Mouse (Mus musculus) brain, embryonic 14.5 days (tissue): ENCODE measurements around the gene Egfl8. TPM values are rescaled to one million over a fixed set of nuclear protein-coding genes. Genes with fewer than 3 reads are reported as not detected.

Source experiments
- DNase-seq: peaks from one replicate; pipeline ENCODE4 v3.0.0-alpha.2; 2011; ENCODE audit warnings: low read depth
- CTCF ChIP-seq: fragments of 200-500 bp; IDR thresholded peaks from 2 replicates; pipeline ENCODE4 v1.5.1; 2012; ENCODE audit warnings: inconsistent platforms, mild to moderate bottlenecking, moderate library complexity, borderline replicate concordance; ENCODE audit not compliant: insufficient read depth, insufficient read length; ENCODE audit errors: extremely low read depth
- POLR2A ChIP-seq: fragments of 200-500 bp; IDR thresholded peaks from 2 replicates; pipeline ENCODE4 v1.6.1; 2012; ENCODE audit warnings: mild to moderate bottlenecking, inconsistent platforms, borderline replicate concordance; ENCODE audit not compliant: poor library complexity, insufficient read depth, insufficient read length, severe bottlenecking; ENCODE audit errors: extremely low read depth
- polyA plus RNA-seq: library from polyadenylated mRNA; depleted of rRNA; stranded (reverse); fragments of >200 nt; gene quantifications from 2 replicates; pipeline ENCODE4 v1.2.3, GENCODE M21; 2012

Gene Egfl8
- polyA plus RNA-seq, 1 experiment: 10.3 TPM

DNA sequence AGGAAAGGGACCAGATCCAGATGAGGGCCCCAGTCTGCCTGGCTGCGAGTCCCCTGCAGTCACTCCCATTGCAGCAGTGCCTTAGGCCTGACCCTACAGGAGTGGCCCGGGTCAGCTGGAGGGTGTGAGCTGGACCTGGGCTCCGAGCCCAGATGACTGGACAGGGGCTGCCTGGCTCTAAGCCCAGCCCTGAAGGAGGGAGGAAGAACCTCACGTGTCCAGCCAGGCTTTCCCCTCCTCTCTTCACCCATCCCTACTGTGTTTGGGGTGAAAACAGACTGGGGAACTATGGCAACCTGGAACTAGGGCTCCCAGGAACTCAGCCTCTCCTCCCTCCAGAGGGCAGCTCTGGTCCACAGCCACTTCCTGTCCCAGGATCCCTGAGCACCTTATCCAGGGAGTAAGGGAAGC, 39.8 kb upstream of the Egfl8 start:
- peak; percentile 57 for DNase-seq
- TF ChIP-seq CTCF (no peak), POLR2A (no peak)

DNA sequence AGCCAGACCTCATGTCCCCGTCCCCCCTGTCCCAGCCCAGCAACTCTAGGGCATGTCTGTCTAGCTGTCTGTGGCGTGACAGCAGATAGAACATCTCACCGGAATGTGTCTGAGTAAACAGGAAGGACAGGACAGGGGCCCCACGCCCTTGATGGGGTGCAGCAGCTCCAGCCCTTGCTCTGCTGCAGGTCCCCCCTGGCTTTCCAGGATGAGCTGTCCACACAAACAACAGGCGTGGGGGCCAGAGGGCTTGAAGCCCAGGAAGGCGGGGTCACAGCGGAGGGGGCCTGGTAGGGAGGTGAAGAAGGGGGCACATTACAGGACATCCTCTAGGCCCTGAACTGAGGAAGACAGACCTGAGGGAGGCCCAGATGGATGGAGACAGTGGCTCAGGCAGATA, 39.4 kb upstream of the Egfl8 start:
- no peak for DNase-seq
- no peak for TF ChIP-seq POLR2A

DNA sequence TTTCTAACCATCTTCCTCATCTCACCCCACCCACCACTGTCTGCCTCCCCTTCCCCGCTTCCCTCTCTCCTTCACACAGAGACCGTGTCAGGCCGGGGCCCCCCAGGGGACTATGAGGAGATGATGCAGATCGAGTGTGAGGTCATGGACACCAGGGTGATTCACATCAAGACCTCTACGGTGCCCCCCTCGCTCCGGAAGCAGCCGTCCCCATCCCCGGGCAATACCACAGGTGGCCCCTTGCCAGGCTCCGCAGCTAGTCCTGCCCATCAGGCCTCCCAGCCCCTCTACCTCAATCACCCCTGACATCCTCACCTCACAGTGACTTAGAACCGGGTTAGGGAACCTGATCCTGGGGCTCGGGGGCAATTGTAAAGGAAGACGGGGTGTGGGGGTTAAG, 38.6 kb upstream of the Egfl8 start:
- DNase-seq: no peak
- no peak for TF ChIP-seq CTCF
- no peak for TF ChIP-seq POLR2A

DNA sequence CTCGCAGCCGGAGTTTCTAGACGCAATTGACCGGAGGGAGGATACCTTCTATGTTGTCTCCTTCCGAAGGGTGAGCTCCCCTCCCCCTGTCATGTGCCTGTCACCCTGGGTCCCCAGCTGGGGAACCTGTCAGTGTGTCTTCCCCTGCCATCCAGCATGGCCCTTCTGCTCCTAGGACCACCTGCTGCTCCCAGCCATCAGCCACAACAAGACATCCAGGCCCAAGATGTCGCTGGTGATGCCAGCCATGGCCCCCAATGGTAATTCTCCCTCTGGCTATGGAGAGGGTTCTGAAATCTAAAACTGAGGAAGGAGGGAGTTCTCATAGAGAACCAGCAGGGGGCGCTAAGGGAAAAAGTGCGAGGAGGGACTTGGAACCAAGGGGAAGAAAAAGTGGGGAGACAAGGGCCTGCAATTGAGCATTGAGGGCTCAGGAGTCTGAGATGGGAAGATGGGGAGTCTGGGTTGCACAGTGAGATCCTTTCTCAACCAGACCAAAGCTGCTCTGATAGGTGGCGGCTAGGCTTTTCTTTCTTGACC, 38.0 kb upstream of the Egfl8 start:
- peak; percentile 69 for DNase-seq
- TF ChIP-seq CTCF: peak; percentile 80
- no peak for TF ChIP-seq POLR2A

DNA sequence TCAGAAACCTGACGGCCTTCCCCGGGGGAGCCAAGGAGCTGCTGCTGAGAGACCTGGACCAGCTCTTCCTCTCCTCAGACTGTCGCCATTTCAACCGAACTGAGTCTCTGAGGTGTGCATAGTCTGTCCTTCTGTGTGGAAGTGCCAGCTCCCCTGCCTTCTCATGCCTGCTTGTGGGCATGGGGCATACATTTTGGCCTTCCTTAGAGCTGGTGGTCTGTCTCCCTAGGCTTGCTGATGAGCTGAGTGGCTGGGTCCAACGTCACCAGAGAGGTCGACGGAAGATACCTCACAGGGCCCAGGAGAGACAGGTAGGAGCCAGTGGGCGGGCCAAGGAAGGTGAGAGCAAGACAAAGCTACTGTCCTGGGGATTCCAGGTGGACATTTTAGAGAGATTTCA, 37.2 kb upstream of the Egfl8 start:
- no peak for DNase-seq

DNA sequence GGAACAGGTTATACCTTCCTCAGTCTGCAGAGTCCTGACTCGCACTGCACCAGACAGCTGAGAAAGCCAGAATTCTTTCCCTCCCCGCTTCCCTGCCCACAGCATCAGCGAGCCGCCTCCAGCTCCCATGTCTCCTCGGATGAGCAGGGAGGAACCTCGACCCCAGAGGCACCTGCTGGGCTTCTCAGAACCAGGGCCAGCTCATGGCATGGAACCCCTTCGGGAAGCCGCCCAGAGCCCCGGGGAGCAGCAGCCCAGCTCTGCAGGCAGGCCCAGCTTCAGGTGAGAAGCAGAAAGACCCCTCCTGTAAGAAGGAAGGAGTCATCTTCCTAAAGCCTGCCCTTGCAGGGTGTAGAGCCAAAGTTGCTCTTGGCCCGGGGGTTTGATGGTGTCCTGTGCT, 36.8 kb upstream of the Egfl8 start:
- TF ChIP-seq CTCF (no peak), POLR2A (no peak)
- DNase-seq: no peak

More for the DNA sequence above, 37.2 kb upstream of the Egfl8 start:
- TF ChIP-seq POLR2A (no peak), CTCF (no peak)

DNA sequence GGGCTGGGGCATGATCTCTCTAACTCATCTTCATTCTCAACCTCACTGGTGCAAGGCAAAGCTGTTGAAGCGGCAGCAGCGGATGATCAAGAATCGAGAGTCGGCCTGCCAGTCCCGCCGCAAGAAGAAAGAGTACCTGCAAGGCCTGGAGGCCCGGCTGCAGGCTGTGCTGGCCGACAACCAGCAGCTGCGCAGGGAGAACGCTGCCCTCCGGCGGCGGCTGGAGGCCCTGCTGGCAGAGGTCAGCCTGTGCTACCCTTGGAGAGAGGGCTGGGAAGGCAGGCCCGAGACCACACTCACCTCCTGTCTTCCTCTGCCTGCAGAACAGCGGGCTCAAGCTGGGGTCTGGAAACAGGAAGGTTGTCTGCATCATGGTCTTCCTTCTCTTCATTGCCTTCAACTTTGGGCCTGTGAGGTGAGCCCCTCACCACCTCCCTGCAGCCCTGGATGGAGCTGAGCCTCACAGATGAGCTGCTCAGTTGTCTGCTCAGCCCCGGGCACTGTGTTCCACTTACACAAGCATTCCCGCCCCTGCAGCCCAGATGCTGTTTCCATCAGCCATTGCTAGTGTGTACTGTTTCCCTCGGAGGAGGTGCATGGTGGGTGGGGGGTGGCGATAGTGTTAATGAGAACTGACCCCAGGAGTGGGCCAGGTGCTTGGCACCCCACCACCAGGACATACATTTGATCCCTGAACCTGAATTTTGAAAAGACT, 35.9 kb upstream of the Egfl8 start:
- no peak for DNase-seq

DNA sequence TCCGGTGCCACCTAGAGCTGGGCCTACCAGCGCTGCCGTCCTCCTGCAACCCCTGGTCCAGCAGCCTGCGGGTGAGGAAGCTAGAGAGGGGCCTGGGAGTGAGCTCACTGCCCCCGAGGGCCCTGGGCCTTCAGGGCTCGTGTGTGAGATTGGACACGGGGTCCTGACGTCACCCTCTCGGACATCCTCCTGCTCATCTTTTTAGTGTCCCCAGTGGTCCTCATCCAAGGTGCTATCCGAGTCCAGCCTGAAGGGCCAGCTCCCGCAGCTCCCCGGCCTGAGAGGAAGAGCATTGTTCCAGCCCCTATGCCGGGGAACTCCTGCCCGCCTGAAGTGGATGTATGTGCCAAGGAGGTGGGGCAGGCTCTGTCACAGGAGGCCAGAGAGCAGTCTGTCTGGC, 35.0 kb upstream of the Egfl8 start:
- DNase-seq: no peak
- TF ChIP-seq POLR2A: no peak
- TF ChIP-seq CTCF: no peak

More for the DNA sequence above, 35.9 kb upstream of the Egfl8 start:
- TF ChIP-seq CTCF: peak; percentile 53
- TF ChIP-seq POLR2A: no peak

DNA sequence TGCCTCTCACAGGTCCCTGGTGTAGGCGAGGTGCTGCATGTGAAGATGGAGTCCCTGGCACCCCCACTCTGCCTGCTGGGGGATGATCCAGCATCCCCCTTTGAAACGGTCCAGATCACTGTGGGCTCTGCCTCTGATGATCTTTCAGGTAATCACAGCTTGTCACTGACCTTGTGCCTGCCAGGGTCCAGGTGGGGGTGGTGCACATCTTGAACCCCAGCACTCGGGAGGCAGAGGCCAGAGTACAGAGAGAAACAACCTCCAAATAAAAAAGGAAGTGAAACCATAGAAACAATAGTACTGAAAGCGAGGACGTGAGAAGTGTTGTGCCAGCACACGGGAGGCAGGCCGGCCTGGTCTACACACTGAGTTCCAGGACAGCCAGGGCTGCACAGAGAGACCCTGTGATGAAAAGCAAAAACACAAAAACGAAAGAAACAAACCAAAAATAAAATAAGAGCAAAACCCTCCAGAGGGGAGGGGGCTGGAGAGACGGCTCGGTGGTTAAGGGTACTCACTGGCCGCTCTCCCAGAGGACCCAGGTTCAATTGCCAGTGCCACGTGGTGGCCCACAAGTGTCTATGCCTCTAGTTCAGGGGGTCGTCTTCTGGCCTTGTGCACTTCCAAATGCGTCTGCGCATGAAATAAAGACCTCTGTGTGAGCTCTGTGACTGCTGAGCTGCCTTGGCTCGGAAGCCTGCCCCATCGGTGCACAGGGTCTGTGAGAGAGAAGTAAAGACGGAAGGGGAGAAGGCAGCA, 33.5 kb upstream of the Egfl8 start:
- TF ChIP-seq POLR2A (no peak), CTCF (no peak)
- DNase-seq: no peak

DNA sequence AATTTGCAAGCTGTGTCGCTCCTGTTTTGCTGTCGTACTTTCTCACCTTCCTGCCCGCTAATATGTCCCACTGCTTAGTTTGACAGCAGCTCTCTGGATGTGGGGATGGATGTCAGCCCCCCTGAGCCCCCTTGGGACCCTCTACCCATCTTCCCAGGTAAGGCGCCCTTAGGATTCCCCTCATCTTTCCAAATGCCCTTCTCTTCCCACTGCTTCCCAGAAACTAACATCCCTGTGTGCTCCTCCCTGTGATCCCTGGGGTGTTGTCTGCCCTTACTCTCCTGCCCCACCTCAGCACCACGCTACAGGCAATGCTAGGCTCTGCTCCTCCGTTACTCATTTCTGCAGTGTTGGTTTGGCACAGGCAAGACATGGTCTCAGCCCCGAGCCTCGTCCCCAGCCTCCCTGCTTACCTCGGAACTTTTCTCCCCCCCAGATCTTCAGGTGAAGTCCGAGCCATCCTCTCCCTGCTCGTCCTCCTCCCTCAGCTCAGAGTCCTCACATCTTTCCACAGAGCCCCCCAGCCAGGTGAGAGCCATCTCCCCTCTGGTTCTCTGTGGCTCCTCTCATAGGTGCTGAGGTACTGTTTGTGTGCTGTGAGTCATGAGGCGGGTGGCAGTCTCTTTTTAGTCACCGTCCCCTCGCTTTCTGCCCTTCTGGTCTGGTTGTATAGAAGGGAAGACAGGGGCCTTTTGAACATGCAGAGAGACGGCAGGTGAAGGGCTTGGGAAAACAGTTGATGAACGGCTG, 32.5 kb upstream of the Egfl8 start:
- DNase-seq: no peak
- TF ChIP-seq CTCF: no peak
- no peak for TF ChIP-seq POLR2A
